Mouse (Mus musculus) MEL (cell line): Measurements from ENCODE around the gene Rnf144b.

ENCODE experiments used
- CTCF ChIP-seq, 3 experiments: IDR thresholded peaks in 2 of 3; conservative IDR thresholded peaks in 1 of 3; 2 replicates each; pipeline ENCODE4 v1.5.1; 2011 to 2012; ENCODE audit warnings: low read length in 3 of 3, low read depth in 2 of 3, mild to moderate bottlenecking in 2 of 3, improper control_type of control experiment in 1 of 3, inconsistent platforms in 1 of 3, mixed read lengths in 1 of 3, moderate library complexity in 1 of 3; ENCODE audit not compliant: control insufficient read depth in 1 of 3, insufficient read depth in 1 of 3, poor library complexity in 1 of 3, severe bottlenecking in 1 of 3
- GATA1 ChIP-seq: IDR thresholded peaks from 2 replicates; pipeline ENCODE4 v1.6.1; 2011; ENCODE audit warnings: low read depth, low read length, improper control_type of control experiment
- MAX ChIP-seq: IDR thresholded peaks from 2 replicates; pipeline ENCODE4 v1.6.1; 2011; ENCODE audit warnings: low read length, improper control_type of control experiment
- NRF1 ChIP-seq: IDR thresholded peaks from 2 replicates; pipeline ENCODE4 v1.6.1; 2014; ENCODE audit warnings: low read depth, mild to moderate bottlenecking, inconsistent platforms, low read length, improper control_type of control experiment, moderate library complexity; ENCODE audit not compliant: poor library complexity, insufficient read depth, severe bottlenecking
- POLR2A ChIP-seq, 2 experiments: IDR thresholded peaks; 2 replicates each; pipeline ENCODE4 v1.6.1; 2011 to 2012; ENCODE audit warnings: low read length in 2 of 2, mild to moderate bottlenecking in 2 of 2, control low read depth in 1 of 2, improper control_type of control experiment in 1 of 2, low read depth in 1 of 2, moderate library complexity in 1 of 2; ENCODE audit not compliant: control insufficient read depth in 1 of 2, insufficient read depth in 1 of 2, poor library complexity in 1 of 2
- UBTF ChIP-seq: IDR thresholded peaks from 2 replicates; pipeline ENCODE4 v1.6.1; 2012; ENCODE audit warnings: low read depth, mild to moderate bottlenecking, inconsistent platforms, low read length, improper control_type of control experiment, moderate library complexity, borderline replicate concordance; ENCODE audit not compliant: insufficient read depth
- USF1 ChIP-seq: IDR thresholded peaks from 2 replicates; pipeline ENCODE4 v1.6.1; 2014; ENCODE audit warnings: low read depth, mild to moderate bottlenecking, inconsistent platforms, low read length, improper control_type of control experiment, moderate library complexity

- TF ChIP-seq POLR2A (IDR thresholded peaks at IDR 0.05; ENCODE audit: control insufficient read depth in 1 of 2, insufficient read depth in 1 of 2, low read depth in 1 of 2, low read length in 2 of 2, poor library complexity in 1 of 2) (no peak), NRF1 (no peak), USF1 (no peak), CTCF (IDR thresholded peaks at IDR 0.05 in 2 of 3, conservative IDR thresholded peaks at IDR 0.05 in 1 of 3; ENCODE audit: control insufficient read depth in 1 of 3, insufficient read depth in 1 of 3, low read depth in 2 of 3, low read length in 3 of 3, poor library complexity in 1 of 3, severe bottlenecking in 1 of 3) (no peak), GATA1 (no peak), UBTF (no peak), MAX (no peak)
Observed at GRCm38 (mm10) chr13:47104856-47105541, 17.5 kb upstream of the Rnf144b start.
